In genomic region chr9:47228736-47229135, GRCm38 (mm10) we compare ENCODE assay signal across 21 mouse cellular contexts.
DNase-seq lines count a peak whose midpoint lies in the region; ATAC-seq and TF ChIP-seq lines count a peak whose summit lies in the region.
"Had no signal": no experiment of that assay in that cellular context is flagged by ENCODE, and none has a peak within 500 bp of the region (broad histone marks: within the 10 kb centered on the region; RNA-seq: fewer than 3 reads in every experiment).

No protein-coding gene starts in this region.

- no peak for TF ChIP-seq CTCF in kidney, adult 2 months (conservative IDR thresholded peaks at IDR 0.05; ENCODE audit: insufficient read depth, insufficient read length, low read depth, low read length)

- peaks cover 65% of the 10 kb centered on the region for H3K27me3 ChIP-seq in limb, embryonic 10.5 days (ENCODE audit: low read depth, poor library complexity, severe bottlenecking)
- H3K27me3 ChIP-seq in limb, embryonic 12.5 days = peaks cover 25% of the 10 kb centered on the region
- no peaks in the 10 kb centered on the region; the same call in 1 of the 2 replicates for H3K27me3 ChIP-seq in kidney, adult 2 months (replicated peaks; ENCODE audit: control insufficient read depth, insufficient read depth, low read length)
- H3K27me3 ChIP-seq: CH12.LX; forebrain, embryonic 13.5 days; forebrain, embryonic 15.5 days; Patski had no signal

- no peak for ATAC-seq in limb, embryonic 12.5 days (ENCODE audit: insufficient number of reproducible peaks, insufficient read depth, low FRiP score, low TSS enrichment, low read depth)
- ATAC-seq: activated CD4-positive, CD25-positive, alpha-beta regulatory T cell, adult 4 months; forebrain, embryonic 13.5 days; forebrain, embryonic 15.5 days; forebrain, postnatal 0 days; Patski had no signal

- peaks cover 22% of the 10 kb centered on the region for H3K4me1 ChIP-seq in limb, embryonic 10.5 days
- H3K4me1 ChIP-seq in limb, embryonic 12.5 days (replicated peaks) = peaks cover 16% of the 10 kb centered on the region
- H3K4me1 ChIP-seq in kidney, adult 2 months (ENCODE audit: control insufficient read depth, insufficient read depth, low read length) = no peaks in the 10 kb centered on the region
- H3K4me1 ChIP-seq: forebrain, embryonic 13.5 days had no signal

- 0 out of 2 replicates have a peak overlapping the region, but pooled peaks have one; percentile 15 for H3K4me2 ChIP-seq in limb, embryonic 12.5 days
- H3K4me2 ChIP-seq: embryonic facial prominence, embryonic 12.5 days; forebrain, embryonic 13.5 days; forebrain, embryonic 15.5 days had no signal

- H3K27ac ChIP-seq in limb, embryonic 10.5 days = no peak overlapping the region
- H3K27ac ChIP-seq in limb, embryonic 12.5 days = no peak overlapping the region
- no peak overlapping the region for H3K27ac ChIP-seq in kidney, adult 2 months (ENCODE audit: insufficient read depth, low read depth, low read length)
- H3K27ac ChIP-seq: embryonic facial prominence, embryonic 10.5 days; embryonic facial prominence, embryonic 12.5 days; forebrain, embryonic 13.5 days; forebrain, embryonic 15.5 days had no signal

- H3K9me3 ChIP-seq in limb, embryonic 10.5 days (replicated peaks) = no peaks in the 10 kb centered on the region
- H3K9me3 ChIP-seq in limb, embryonic 12.5 days = no peaks in the 10 kb centered on the region
- H3K9me3 ChIP-seq: embryonic facial prominence, embryonic 10.5 days; embryonic facial prominence, embryonic 12.5 days; forebrain, embryonic 13.5 days; forebrain, embryonic 15.5 days had no signal

- 28% methylated on average over 5 of the region's 5 CpGs for WGBS in limb, embryonic 10.5 days
- 15% methylated on average over 5 of the region's 5 CpGs for WGBS in limb, embryonic 12.5 days
- WGBS in kidney, adult 2 months = 60% methylated on average over 5 of the region's 5 CpGs

- peak; percentile 61 for DNase-seq in limb, embryonic 10.5 days (ENCODE audit: low spot score)
- no peak for DNase-seq in layer of hippocampus, adult 9-11 months
- no peak for DNase-seq in kidney, postnatal 36 days
- no peak for DNase-seq in kidney, adult 2 months
- DNase-seq: adrenal gland, adult 8-10 months; adrenal gland, postnatal 14 days; adrenal gland, postnatal 36 days; cerebellum, adult 11-12 months; cerebellum, adult 2 months; cerebellum, adult 9-10 months; cerebellum, postnatal 25 days; forebrain, postnatal 0 days had no signal

- H3K9ac ChIP-seq in limb, embryonic 12.5 days (replicated peaks) = no peak overlapping the region
- H3K9ac ChIP-seq: embryonic facial prominence, embryonic 12.5 days; forebrain, embryonic 13.5 days; forebrain, embryonic 15.5 days; forebrain, postnatal 0 days had no signal

- H3K36me3 ChIP-seq in limb, embryonic 10.5 days = no peaks in the 10 kb centered on the region
- H3K36me3 ChIP-seq in limb, embryonic 12.5 days = no peaks in the 10 kb centered on the region
- H3K36me3 ChIP-seq in kidney, adult 2 months (ENCODE audit: control insufficient read depth, insufficient read depth, low read length) = no peaks in the 10 kb centered on the region
- H3K36me3 ChIP-seq: embryonic facial prominence, embryonic 10.5 days; embryonic facial prominence, embryonic 12.5 days; forebrain, embryonic 15.5 days; G1E had no signal

- H3K4me3 ChIP-seq in limb, embryonic 10.5 days = no peak overlapping the region
- no peak overlapping the region for H3K4me3 ChIP-seq in limb, embryonic 12.5 days (replicated peaks)
- H3K4me3 ChIP-seq in kidney, adult 2 months (ENCODE audit: insufficient read depth, low read depth, low read length) = no peak overlapping the region
- H3K4me3 ChIP-seq: embryonic facial prominence, embryonic 10.5 days; embryonic facial prominence, embryonic 12.5 days; forebrain, embryonic 13.5 days; forebrain, embryonic 15.5 days had no signal

- no peak for TF ChIP-seq POLR2A in kidney, adult 2 months (IDR thresholded peaks at IDR 0.05; ENCODE audit: low read depth, low read length)
